Mouse (Mus musculus) inflammation-experienced regulatory T-cells, adult 6 months (primary cell): ENCODE measurements around the gene Gbp7. TPM values are rescaled to one million over a fixed set of nuclear protein-coding genes. Genes with fewer than 3 reads are reported as not detected.
A peak's percentile ranks its signal among the peaks of the same experiment; 100 is the strongest.
"Not testable (repeated sequence)": the region's sequence is repeated elsewhere in the genome, so short reads cannot be mapped to it uniquely, and the experiment has no call there.

Source experiments
- ATAC-seq: one replicate; pipeline ENCODE4 v1.8.0; 2017
- polyA plus RNA-seq, 3 experiments: library from polyadenylated mRNA; unstranded; fragments of 100-300 nt; shearing (Covaris generic); gene quantifications; one replicate each; pipeline ENCODE4 v1.2.1; 2017

Gene Gbp7
- 100 to 1,000 TPM; 180 to 223 (median 211) TPM for polyA plus RNA-seq

- peak; percentile 87 for ATAC-seq
These were observed at the start of gene Gbp7 for GRCm38 (mm10) chr3:142530087-142530953. Gbp7 (plus strand) TSS chr3:142530342.

DNA sequence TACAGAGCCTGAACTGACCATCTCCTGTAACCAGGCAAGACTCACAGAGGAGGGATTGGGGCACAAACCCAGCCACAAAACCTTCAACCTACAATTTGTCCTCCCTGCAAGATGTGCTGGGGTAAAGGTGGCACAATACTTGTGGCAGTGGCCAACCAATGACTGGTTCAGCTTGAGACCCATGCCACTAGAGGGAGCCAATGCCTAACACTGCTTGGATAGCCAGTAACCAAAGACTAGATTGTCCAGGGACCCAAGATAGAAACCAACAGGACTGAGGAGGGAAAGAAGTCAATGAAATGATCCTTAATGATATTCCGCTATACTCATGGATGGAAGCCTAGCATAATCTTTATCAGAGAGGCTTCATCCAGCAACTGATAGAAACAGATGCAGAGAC lies 39.7 kb upstream of the Gbp7 start:
- peak; percentile 77 for ATAC-seq

DNA sequence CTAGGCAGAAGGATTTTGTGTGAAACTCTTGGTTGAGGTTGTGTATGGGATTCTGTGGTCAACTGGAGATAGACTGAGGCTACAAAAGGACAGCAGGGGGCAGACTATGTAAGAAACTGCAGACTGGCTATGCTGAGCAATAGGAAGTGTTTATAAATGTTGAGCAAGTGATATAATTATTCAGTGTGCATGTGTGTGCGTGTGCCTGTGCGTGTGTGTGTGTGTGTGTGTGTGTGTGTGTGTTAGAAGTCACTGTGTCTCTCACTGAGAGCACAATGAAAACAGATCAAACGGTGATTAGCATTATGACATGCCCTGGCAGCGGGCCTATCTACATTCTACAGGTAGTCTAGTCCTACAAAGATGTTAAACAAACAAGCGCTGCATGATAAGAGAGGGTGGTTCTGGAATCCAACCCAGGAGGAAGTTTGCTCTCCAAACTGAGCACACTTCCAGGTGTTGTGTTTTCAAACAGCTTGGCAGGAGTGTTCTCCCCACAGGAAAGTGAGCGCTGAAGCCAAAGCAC lies 36.5 kb upstream of the Gbp7 start, which contains the start of gene Gbp5:
TSS of gene Gbp5 (plus strand) at position 443 of the 526 bp plus-strand sequence.
- ATAC-seq, result peak; percentile 67

DNA sequence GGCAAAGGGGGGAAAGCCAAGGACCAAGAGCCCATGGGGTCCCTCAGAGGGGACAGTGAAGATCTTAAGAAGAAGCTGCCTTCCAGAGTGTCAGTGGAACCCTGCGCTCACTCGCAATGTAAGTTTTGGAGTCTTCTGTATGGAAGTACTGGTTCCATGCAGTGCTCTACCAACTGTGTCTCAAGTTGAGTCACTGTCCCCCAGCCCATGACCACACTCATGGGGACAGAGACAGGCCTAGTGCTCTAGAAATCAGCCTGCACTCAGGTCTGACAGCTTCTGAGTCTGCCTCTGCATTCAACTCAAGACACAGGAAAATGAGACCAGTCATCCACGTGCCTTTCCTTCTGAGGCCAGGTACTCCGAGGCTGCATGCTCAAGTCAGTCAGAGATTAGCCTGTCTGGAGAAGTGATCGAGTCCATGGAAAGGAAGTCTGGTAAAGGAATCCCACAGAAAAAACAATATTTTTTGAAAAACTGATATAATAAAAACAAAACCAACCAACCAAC lies 34.9 kb upstream of the Gbp7 start:
- ATAC-seq, result no peak

DNA sequence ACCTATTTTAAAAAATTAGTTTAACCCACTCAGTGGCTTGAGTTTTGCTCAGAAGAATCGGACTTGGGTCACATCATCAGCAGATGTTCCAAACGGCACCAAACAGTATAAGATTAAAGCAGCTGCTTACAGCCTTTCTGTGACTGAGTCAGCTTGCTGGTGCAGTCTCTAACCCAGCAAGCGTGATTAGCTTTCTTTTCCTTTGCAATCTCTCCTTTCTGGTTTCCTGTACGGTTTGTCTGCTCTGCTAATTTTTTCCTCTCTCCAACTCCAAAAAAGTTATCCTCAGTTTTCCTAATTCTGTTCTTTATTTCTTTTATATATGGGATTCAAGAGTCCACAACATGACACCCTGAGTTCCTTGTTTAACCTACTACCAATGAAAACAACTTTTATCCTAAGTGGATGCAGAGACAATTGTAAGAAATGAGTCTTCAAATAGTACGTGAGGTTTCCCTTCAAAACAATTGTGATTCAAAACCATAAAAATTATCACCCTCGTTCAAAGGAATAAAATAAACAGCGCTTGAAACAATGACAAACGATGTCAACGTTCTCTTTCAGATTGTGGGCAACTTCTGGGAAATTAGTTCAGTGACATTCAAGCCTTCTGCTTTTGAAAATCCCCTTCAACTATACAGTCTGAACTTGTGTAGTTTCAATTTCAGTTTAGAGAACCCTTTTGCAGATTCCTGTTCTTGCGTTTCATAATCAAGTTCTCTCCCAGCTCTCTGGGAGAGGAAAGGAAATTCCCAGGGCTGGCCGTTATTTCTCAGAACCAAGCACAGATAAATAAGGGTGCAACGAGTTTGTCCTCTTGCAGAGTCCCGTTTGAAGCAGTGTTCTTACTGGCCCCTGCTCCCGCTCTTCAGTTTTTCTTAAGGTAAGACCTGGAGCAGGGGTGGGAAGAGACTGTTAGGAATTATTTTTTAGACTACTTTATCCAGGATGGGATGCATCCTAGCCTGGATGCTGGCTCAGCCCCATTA lies 33.7 kb upstream of the Gbp7 start:
- ATAC-seq, result peak; percentile 62

GRCm38 (mm10) chr3:142497123-142497841 lies 32.9 kb upstream of the Gbp7 start:
- ATAC-seq, result peak; percentile 46

DNA sequence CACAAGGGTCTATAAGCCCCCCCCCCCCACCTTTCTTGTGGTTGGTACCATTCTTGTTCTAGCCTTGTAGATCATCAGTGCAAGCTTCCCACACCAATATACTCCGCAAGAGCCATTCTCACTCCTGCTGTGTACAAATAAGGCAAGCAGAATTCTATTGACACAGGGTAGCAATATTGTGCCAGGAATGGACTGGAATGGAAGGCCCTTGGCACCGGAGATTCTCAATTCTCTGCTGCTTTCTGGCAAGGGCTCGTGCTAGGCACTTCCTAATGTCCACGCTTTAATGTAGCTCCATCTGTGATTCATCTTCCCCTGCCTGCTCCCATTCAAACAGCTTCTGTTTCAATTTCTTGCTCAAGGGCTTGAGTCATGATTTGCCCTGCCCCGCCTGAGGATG lies 31.2 kb upstream of the Gbp7 start:
- no peak for ATAC-seq

DNA sequence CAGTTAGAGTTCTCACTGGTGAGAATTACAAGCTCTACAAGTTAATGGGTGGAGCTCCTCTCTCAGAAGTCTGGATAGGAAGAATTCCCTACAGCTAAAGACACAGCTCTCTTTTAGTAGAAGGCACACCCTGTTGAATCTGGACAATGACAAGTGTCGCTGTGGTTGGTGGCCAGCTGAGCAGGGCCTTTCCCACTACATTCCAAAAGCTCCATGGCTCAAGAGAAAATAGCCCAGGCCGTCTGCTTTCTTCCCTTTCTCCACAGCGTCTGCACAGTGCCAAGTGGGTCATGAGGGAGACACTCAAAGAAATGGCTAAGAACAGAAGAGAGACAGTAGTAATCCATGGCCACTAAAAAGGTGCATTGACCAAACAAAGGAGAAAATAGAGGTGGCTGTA lies 2.0 kb upstream of the Gbp7 start:
- ATAC-seq, result no peak

DNA sequence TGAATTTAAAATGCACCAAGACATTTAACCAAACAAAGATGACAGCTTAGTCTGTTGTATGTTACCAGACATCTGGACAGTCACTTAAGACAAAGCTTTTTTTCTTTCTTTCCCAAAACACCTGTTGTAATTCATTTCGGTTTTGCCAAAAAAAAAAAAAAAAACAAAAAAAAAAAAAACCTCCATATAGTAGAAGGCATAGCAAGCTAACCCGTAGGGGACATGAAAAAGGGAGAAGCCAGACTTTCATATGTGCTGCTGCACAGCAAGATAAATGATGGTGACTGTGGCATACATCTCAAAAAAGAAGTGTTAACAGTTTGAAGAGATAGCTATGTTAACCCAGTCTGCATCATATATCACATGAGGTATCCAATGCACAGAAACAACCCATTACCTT lies 545 bp upstream of the Gbp7 start:
- ATAC-seq, result no peak

GRCm38 (mm10) chr3:142531595-142531994 lies 1.5 kb downstream of the Gbp7 start:
- no peak for ATAC-seq

GRCm38 (mm10) chr3:142533185-142533584 lies 3.0 kb downstream of the Gbp7 start:
- peak; percentile 67 for ATAC-seq

GRCm38 (mm10) chr3:142535667-142536066 lies 5.5 kb downstream of the Gbp7 start:
- no peak for ATAC-seq

- ATAC-seq, result no peak
These were observed 11.2 kb downstream of the Gbp7 start for GRCm38 (mm10) chr3:142541391-142541790.

DNA sequence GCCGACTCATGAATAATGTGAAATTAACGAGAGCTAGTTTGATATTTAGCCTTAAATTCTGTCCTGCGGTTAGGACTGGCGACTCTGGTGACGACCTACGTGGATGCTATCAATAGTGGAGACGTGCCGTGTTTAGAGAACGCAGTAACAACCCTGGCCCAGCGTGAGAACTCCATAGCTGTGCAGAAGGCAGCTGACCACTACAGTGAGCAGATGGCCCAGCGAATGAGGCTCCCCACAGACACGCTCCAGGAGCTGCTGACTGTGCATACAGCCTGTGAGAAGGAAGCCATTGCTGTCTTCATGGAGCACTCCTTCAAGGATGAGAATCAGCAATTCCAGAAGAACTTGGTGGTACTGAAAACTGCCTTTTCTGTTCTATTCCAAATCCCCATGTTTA lies 12.6 kb downstream of the Gbp7 start:
- ATAC-seq, result not testable (repeated sequence)

GRCm38 (mm10) chr3:142546690-142547089 lies 16.5 kb downstream of the Gbp7 start:
- peak; percentile 70 for ATAC-seq

DNA sequence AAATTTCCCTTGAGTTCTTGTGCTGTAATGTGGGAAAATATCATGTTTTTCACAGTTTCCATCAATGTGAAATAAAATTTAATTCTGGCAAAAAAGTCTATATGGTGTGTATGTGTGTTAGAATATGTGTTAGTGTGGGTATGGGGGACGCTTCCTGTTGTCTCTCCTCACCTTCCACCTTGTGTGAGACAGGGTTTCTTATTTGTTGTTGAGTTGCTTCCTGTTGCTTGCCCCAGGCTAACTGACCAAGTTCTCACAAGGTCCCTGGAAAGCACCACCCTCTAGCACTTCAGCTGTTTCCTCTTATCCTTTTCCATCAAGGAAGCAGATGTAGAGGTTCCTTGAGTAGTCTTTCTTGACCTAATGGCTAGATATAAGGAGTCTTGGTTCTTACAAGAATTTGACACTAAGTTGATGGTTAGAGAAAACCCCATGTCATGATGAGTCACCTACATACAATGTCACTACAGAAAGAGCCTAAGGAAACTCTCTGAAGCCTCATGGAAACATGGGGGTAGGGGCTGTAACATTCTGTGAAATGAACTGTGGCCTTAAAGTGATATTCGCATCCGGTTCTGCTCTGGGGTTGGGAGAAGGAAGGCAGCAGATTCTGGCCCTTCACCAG lies 20.0 kb downstream of the Gbp7 start:
- peak; percentile 60 for ATAC-seq

GRCm38 (mm10) chr3:142554601-142555000 lies 24.5 kb downstream of the Gbp7 start:
- no peak for ATAC-seq

DNA sequence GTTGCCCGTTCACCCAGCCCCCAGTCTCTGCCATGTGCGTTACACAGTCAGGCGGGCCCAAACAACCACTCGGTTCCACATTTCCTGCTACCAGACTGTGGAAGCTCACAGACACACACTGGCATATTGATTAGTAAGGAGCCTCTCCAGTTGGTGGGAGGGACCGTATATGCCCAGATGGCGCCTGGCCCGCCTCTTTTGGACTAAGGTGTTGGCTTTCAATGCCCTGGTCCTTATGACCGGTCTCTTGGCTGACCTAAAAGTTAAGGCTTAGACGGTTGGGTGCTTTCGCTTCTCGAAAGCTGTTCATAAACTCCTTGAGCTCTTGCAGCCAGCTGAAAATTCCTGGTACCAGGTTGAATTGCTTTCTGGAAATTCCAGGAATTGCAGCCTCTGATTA lies 25.5 kb downstream of the Gbp7 start:
- no peak for ATAC-seq

DNA sequence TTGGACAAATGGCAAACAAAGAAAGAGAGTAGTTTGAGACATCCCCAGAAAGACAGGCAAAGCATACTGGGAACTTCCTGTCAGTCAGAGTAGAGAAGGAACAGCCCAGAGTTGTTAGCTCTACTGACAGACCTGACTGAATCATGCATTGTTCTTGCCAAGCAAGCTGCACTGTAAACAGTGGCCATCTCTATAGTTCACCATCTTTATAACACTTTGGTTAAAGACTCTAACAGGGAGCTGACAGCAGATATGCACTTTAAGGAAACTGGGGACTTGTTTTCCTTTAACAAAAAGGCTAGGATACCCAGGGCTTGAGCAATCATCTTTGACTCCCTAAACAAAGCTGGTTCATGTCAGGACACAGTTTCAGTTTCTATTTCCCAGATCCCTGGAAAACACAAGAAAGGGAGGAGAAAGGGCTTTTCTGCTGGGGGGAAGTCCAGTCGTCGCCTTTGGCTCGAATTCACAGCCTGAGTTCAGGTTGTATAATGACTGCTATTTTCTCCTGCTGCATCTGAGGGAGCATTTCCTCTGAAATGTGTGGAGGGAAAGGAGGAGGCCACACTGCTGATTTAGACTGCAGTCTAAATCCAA lies 29.6 kb downstream of the Gbp7 start, which contains the start of gene Gbp3:
TSS of gene Gbp3 (plus strand) at position 395 of the 597 bp plus-strand sequence.
- peak; percentile 28 for ATAC-seq

DNA sequence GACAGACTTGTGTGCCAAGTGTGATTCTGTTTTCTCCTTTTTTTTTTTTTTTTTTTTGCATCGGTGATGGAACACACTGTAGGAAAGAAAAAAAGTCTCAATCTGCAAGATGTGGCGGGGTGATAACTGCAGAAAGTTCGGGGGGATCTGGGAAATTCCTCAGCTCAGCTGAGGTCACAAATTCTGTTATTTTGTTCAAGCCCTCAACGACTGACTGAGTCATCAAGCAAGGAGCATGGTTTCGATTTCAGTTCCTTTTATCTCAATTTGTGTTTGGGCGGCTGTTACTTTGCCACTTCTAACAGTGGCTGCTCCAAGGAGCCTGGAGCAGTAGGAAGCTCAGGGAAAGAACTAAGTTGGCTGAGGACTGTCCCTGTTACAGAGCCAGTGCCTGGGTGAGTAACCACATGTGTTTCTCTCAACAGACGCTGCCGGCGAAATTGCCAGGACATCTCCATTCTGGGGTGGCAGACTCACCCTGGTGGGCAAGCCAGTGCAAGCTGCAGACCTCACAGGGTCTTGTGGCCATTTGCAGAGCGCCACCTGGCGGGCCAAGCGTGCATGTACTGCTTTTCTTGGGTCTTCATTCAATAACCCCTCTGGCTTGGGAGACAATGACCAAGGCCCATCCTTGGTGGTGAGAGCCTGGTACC lies 30.3 kb downstream of the Gbp7 start:
- peak; percentile 87 for ATAC-seq
